Mouse (Mus musculus): Measurements from ENCODE around the gene Lrrfip1.
A peak's percentile ranks its signal among the peaks of the same experiment; 100 is the strongest.

GRCm38 (mm10) chr1:91098887-91099286 lies 100.3 kb downstream of the Lrrfip1 start:
- peak; percentile 82 for TF ChIP-seq CTCF (IDR thresholded peaks at IDR 0.05; ENCODE audit: low read depth)
- TF ChIP-seq EP300 (IDR thresholded peaks at IDR 0.05; ENCODE audit: low read depth): no peak

Data from liver, embryonic 14.5 days (tissue).